Mouse (Mus musculus): ENCODE data around the gene Olfr53. TPM values are rescaled to one million over a fixed set of nuclear protein-coding genes. Genes with fewer than 3 reads are reported as not detected.

Gene Olfr53
- polyA plus RNA-seq, 1 experiment: not detected

- Histone ChIP-seq H3K4me1 (ENCODE audit: control insufficient read depth, insufficient read depth, low read length) (no peaks in the 10 kb centered on the region), H3K27me3 (replicated peaks; ENCODE audit: control insufficient read depth, insufficient read depth, low read length) (no peaks in the 10 kb centered on the region), H3K36me3 (ENCODE audit: control insufficient read depth, insufficient read depth, low read length) (no peaks in the 10 kb centered on the region), H3K27ac (ENCODE audit: insufficient read depth, low read depth, low read length) (no peak within 1 kb of the TSS), H3K4me3 (ENCODE audit: insufficient read depth, low read depth, low read length) (no peak within 1 kb of the TSS)
- no peak for TF ChIP-seq CTCF (conservative IDR thresholded peaks at IDR 0.05; ENCODE audit: insufficient read depth, insufficient read length, low read depth, low read length)
- no peak for TF ChIP-seq POLR2A (IDR thresholded peaks at IDR 0.05; ENCODE audit: low read depth, low read length)
- DNase-seq: no peak
- WGBS: 87% methylated on average over 1 of the region's 1 CpGs
Observed at GRCm38 (mm10) chr7:140681651-140682050, 35.4 kb downstream of the Olfr53 start, which contains the start of gene Olfr45. Gene Olfr45, plus strand, starts transcription at chr7:140681951.

GRCm38 (mm10) chr7:140696967-140697366, 50.7 kb downstream of the Olfr53 start, which contains the start of gene Olfr541:
Gene Olfr541, plus strand, starts transcription at chr7:140697267.
- Histone ChIP-seq H3K4me3 (ENCODE audit: insufficient read depth, low read depth, low read length) (no peak within 1 kb of the TSS), H3K27me3 (replicated peaks; ENCODE audit: control insufficient read depth, insufficient read depth, low read length) (no peaks in the 10 kb centered on the region), H3K27ac (ENCODE audit: insufficient read depth, low read depth, low read length) (no peak within 1 kb of the TSS), H3K4me1 (ENCODE audit: control insufficient read depth, insufficient read depth, low read length) (no peaks in the 10 kb centered on the region), H3K36me3 (ENCODE audit: control insufficient read depth, insufficient read depth, low read length) (no peaks in the 10 kb centered on the region)
- DNase-seq: no peak
- TF ChIP-seq CTCF (conservative IDR thresholded peaks at IDR 0.05; ENCODE audit: insufficient read depth, insufficient read length, low read depth, low read length) (no peak), POLR2A (IDR thresholded peaks at IDR 0.05; ENCODE audit: low read depth, low read length) (no peak)

Other genes starting within 250 kb of the Olfr53 start
- not detected in 2 replicates for gene Olfr531, start 243.5 kb upstream of the Olfr53 start, polyA plus RNA-seq (2012; rRNA removed)
- gene Olfr532, start 224.8 kb upstream of the Olfr53 start, polyA plus RNA-seq (2012; rRNA removed): not detected in 2 replicates
- gene Olfr533, start 183.1 kb upstream of the Olfr53 start, polyA plus RNA-seq (2012; rRNA removed): not detected in 2 replicates
- not detected in 2 replicates for gene Olfr535, start 162.2 kb upstream of the Olfr53 start, polyA plus RNA-seq (2012; rRNA removed)
- gene Olfr536, start 139.1 kb upstream of the Olfr53 start, polyA plus RNA-seq (2012; rRNA removed): not detected in 2 replicates
- gene Olfr538, start 78.6 kb upstream of the Olfr53 start, polyA plus RNA-seq (2012; rRNA removed): not detected in 2 replicates
- gene Olfr46, start 45.2 kb upstream of the Olfr53 start, polyA plus RNA-seq (2012; rRNA removed): not detected in 2 replicates
- gene Olfr61, start 17.5 kb upstream of the Olfr53 start, polyA plus RNA-seq (2012; rRNA removed): not detected in 2 replicates
- gene Olfr539, start 13.5 kb downstream of the Olfr53 start, polyA plus RNA-seq (2012; rRNA removed): not detected in 2 replicates
- not detected in 2 replicates for gene Olfr45, start 35.5 kb downstream of the Olfr53 start, polyA plus RNA-seq (2012; rRNA removed)
- not detected in 2 replicates for gene Olfr541, start 50.8 kb downstream of the Olfr53 start, polyA plus RNA-seq (2012; rRNA removed)
- 78.0 and 92.8 TPM in 2 replicates for gene Cyp2e1, start 117.3 kb downstream of the Olfr53 start, polyA plus RNA-seq (2012; rRNA removed)
- 0.05 and 0.10 TPM in 2 replicates for gene Syce1, start 141.4 kb downstream of the Olfr53 start, polyA plus RNA-seq (2012; rRNA removed)
- gene Zfp941, start 175.7 kb downstream of the Olfr53 start, polyA plus RNA-seq (2012; rRNA removed): 0.33 and 1.0 TPM in 2 replicates
- 7.4 and 9.3 TPM in 2 replicates for gene Urah, start 188.6 kb downstream of the Olfr53 start, polyA plus RNA-seq (2012; rRNA removed)
- 20.6 and 20.8 TPM in 2 replicates for gene Scgb1c1, start 199.1 kb downstream of the Olfr53 start, polyA plus RNA-seq (2012; rRNA removed)
- gene Odf3, start 201.4 kb downstream of the Olfr53 start, polyA plus RNA-seq (2012; rRNA removed): 0.06 and 0.27 TPM in 2 replicates
- not detected in 2 replicates for gene Gm45785, start 209.9 kb downstream of the Olfr53 start, polyA plus RNA-seq (2012; rRNA removed)
- 53.1 and 63.8 TPM in 2 replicates for gene Ric8a, start 210.5 kb downstream of the Olfr53 start, polyA plus RNA-seq (2012; rRNA removed)
- 25.4 and 26.3 TPM in 2 replicates for gene Bet1l, start 211.1 kb downstream of the Olfr53 start, polyA plus RNA-seq (2012; rRNA removed)
- 66.8 and 75.2 TPM in 2 replicates for gene Psmd13, start 235.5 kb downstream of the Olfr53 start, polyA plus RNA-seq (2012; rRNA removed)
- gene Sirt3, start 235.9 kb downstream of the Olfr53 start, polyA plus RNA-seq (2012; rRNA removed): 155 and 168 TPM in 2 replicates